Mouse (Mus musculus): ENCODE measurements around the gene Sema4d.

DNA sequence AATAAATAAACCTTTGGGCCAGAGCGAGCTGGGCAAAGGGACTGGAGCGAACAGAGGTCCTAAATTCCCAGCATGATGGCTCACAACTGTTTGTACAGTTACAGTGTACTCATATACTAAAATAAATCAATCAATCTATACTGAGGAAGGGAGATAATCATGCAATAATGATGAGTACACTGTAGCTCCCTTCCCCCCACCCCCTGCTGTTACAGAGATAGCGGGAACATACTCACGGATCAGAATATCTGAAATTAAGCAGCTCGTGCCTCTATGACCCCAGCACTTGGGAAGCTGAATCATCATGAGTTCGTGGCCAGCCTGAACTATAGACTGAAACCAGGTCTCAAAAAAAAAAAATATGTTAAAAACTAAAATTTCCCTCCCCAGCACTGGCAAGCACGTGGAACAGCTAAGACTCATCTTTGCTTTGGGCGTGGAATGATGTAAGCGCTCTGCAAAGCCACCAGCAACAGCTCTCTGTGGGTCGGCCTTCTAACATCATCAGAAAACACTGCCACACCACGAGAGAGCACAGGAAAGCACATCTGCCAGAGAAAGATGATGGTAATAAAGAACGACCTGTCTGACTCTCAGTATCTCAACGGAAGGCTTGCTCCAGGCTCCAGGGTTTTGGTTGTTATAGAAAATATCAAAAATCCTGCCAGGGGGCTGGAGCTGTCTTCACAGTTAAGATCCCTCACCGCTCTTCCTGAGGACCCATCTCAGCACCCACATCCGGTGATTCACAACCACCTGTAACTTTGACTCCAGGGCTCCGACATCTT lies 6.4 kb upstream of the Sema4d start:
- TF ChIP-seq CTCF (IDR thresholded peaks at IDR 0.05; ENCODE audit: low read depth, low read length) = no peak
- TF ChIP-seq GATA2 (IDR thresholded peaks at IDR 0.05; ENCODE audit: borderline replicate concordance, low read depth, low read length) = no peak
- no peak for TF ChIP-seq GATA1 (IDR thresholded peaks at IDR 0.05; ENCODE audit: borderline replicate concordance, low read length)
- TF ChIP-seq POLR2AphosphoS5 (IDR thresholded peaks at IDR 0.05; ENCODE audit: insufficient replicate concordance, low read depth, low read length) = no peak

All from G1E (cell line).